Mouse (Mus musculus) liver, adult 2 months (tissue): Measurements from ENCODE around the gene Rnaseh2b. TPM values are rescaled to one million over a fixed set of nuclear protein-coding genes. Genes with fewer than 3 reads are reported as not detected.

Experiments used
- DNase-seq: peaks from one replicate; pipeline ENCODE4 v3.0.0-alpha.2; 2011; ENCODE audit warnings: low read depth, low spot score; ENCODE audit errors: extremely low read depth
- H3K27ac ChIP-seq: fragments of 200-500 bp; replicated peaks from 2 replicates; pipeline ENCODE4 v1.5.1; 2012; ENCODE audit warnings: low read depth, mild to moderate bottlenecking, control low read depth, inconsistent platforms, low read length; ENCODE audit not compliant: insufficient read depth
- H3K27me3 ChIP-seq: fragments of 200-500 bp; 2 replicates; pipeline ENCODE4 v1.6.1; 2012; ENCODE audit warnings: mild to moderate bottlenecking, moderate library complexity, low read length, inconsistent platforms; ENCODE audit not compliant: control insufficient read depth, insufficient read depth
- H3K36me3 ChIP-seq: fragments of 200-500 bp; 2 replicates; pipeline ENCODE4 v1.6.1; 2012; ENCODE audit warnings: low read length, inconsistent platforms; ENCODE audit not compliant: control insufficient read depth, insufficient read depth
- H3K4me1 ChIP-seq: fragments of 200-500 bp; 2 replicates; pipeline ENCODE4 v1.6.1; 2011; ENCODE audit warnings: low read length; ENCODE audit not compliant: control insufficient read depth, insufficient read depth
- H3K4me3 ChIP-seq: fragments of 200-500 bp; 2 replicates; pipeline ENCODE4 v1.5.1; 2011; ENCODE audit warnings: low read depth, mild to moderate bottlenecking, control low read depth, low read length, moderate library complexity; ENCODE audit not compliant: insufficient read depth
- H3K79me2 ChIP-seq: fragments of 200-500 bp; 2 replicates; pipeline ENCODE4 v1.6.1; 2012; ENCODE audit warnings: inconsistent platforms, mild to moderate bottlenecking, low read length, moderate library complexity; ENCODE audit not compliant: control insufficient read depth, insufficient read depth
- H3K9ac ChIP-seq: fragments of 200-500 bp; 2 replicates; pipeline ENCODE4 v1.6.1; 2012; ENCODE audit warnings: low read depth, mild to moderate bottlenecking, control low read depth, inconsistent platforms, low read length
- CTCF ChIP-seq: fragments of 200-500 bp; IDR thresholded peaks from 2 replicates; pipeline ENCODE4 v1.5.1; 2011; ENCODE audit warnings: low read depth, low read length, control low read depth
- POLR2A ChIP-seq: fragments of 200-500 bp; IDR thresholded peaks from 2 replicates; pipeline ENCODE4 v1.6.1; 2011; ENCODE audit warnings: low read length, control low read depth; ENCODE audit not compliant: insufficient read depth; ENCODE audit errors: extremely low read depth
- WGBS: fragments of 180-500 bp; shearing (Covaris S2); methylation state at CpG from one replicate; pipeline ENCODE4 v1.1.7; 2018; 5-methylcytosine and 5-hydroxymethylcytosine counted together
- polyA plus RNA-seq: library from polyadenylated mRNA; depleted of rRNA; stranded (reverse); fragments of >200 nt; gene quantifications from 2 replicates; pipeline ENCODE4 v1.2.3, GENCODE M21; 2012
- total RNA-seq: library from RNA; depleted of rRNA; stranded (reverse); fragments of >200 nt; gene quantifications from 2 replicates; pipeline ENCODE4 v1.2.3, GENCODE M21; 2014

Gene Rnaseh2b
- total and polyA plus RNA-seq, 2 experiments, result 1.3 to 5.9 TPM

- Histone ChIP-seq H3K79me2 (peaks cover 3% of the 10 kb centered on the region; the same call in 1 of the 2 replicates), H3K27me3 (no peaks in the 10 kb centered on the region), H3K9ac (no peak overlapping the region), H3K4me3 (no peak overlapping the region), H3K4me1 (peaks cover 2% of the 10 kb centered on the region; the same call in 1 of the 2 replicates), H3K36me3 (no peaks in the 10 kb centered on the region), H3K27ac (no peak overlapping the region)
- no peak for DNase-seq
- TF ChIP-seq POLR2A, result no peak
- TF ChIP-seq CTCF, result no peak
- 23% methylated on average over 6 of the region's 6 CpGs for WGBS
These were observed 39.1 kb downstream of the Rnaseh2b start for GRCm38 (mm10) chr14:62331457-62331856.

- H3K4me1 ChIP-seq, result peaks cover 2% of the 10 kb centered on the region; the same call in 1 of the 2 replicates
- under 1% methylated on average over 62 of the region's 62 CpGs for whole genome bisulfite sequencing
- peak; percentile 62 for DNase-seq
These were observed 39.7 kb downstream of the Rnaseh2b start for GRCm38 (mm10) chr14:62331866-62332619.

GRCm38 (mm10) chr14:62333909-62334687 lies 41.7 kb downstream of the Rnaseh2b start:
- no peak for TF ChIP-seq CTCF
- no peak for TF ChIP-seq POLR2A
- WGBS, result 88% methylated on average over 9 of the region's 9 CpGs
- H3K27ac ChIP-seq, result no peak overlapping the region
- no peaks in the 10 kb centered on the region for H3K27me3 ChIP-seq
- H3K4me3 ChIP-seq, result no peak overlapping the region
- DNase-seq, result no peak
- H3K4me1 ChIP-seq, result peaks cover 2% of the 10 kb centered on the region; the same call in 1 of the 2 replicates
- peaks cover 3% of the 10 kb centered on the region; the same call in 1 of the 2 replicates for H3K79me2 ChIP-seq
- H3K36me3 ChIP-seq, result no peaks in the 10 kb centered on the region
- no peak overlapping the region for H3K9ac ChIP-seq

More at GRCm38 (mm10) chr14:62331866-62332619, 39.7 kb downstream of the Rnaseh2b start:
- H3K4me3 ChIP-seq, result peak overlapping the region; percentile 94
- no peaks in the 10 kb centered on the region for H3K27me3 ChIP-seq
- peak overlapping the region; percentile 82 for H3K27ac ChIP-seq
- TF ChIP-seq CTCF (no peak), POLR2A (peak; percentile 29; the same call in 1 of the 2 replicates)
- H3K9ac ChIP-seq, result peak overlapping the region; percentile 85
- no peaks in the 10 kb centered on the region for H3K36me3 ChIP-seq
- peaks cover 3% of the 10 kb centered on the region; the same call in 1 of the 2 replicates for H3K79me2 ChIP-seq

- Histone ChIP-seq H3K27ac (no peak overlapping the region), H3K79me2 (no peaks in the 10 kb centered on the region; the same call in 1 of the 2 replicates), H3K9ac (no peak overlapping the region), H3K36me3 (no peaks in the 10 kb centered on the region), H3K4me3 (no peak overlapping the region), H3K4me1 (no peaks in the 10 kb centered on the region), H3K27me3 (no peaks in the 10 kb centered on the region)
- WGBS, result 95% methylated on average over 1 of the region's 1 CpGs
- DNase-seq, result no peak
- TF ChIP-seq POLR2A, result no peak
- TF ChIP-seq CTCF, result no peak
These were observed 46.8 kb downstream of the Rnaseh2b start for GRCm38 (mm10) chr14:62339196-62339595.

GRCm38 (mm10) chr14:62341887-62342642 lies 49.7 kb downstream of the Rnaseh2b start:
- 76% methylated on average over 8 of the region's 8 CpGs for WGBS
- no peak overlapping the region for H3K4me3 ChIP-seq
- no peaks in the 10 kb centered on the region for H3K27me3 ChIP-seq
- H3K27ac ChIP-seq, result no peak overlapping the region
- no peak for DNase-seq
- no peaks in the 10 kb centered on the region for H3K36me3 ChIP-seq
- H3K9ac ChIP-seq, result no peak overlapping the region
- TF ChIP-seq CTCF (no peak), POLR2A (no peak)
- H3K4me1 ChIP-seq, result no peaks in the 10 kb centered on the region
- H3K79me2 ChIP-seq, result no peaks in the 10 kb centered on the region; the same call in 1 of the 2 replicates
